Mouse (Mus musculus) liver, embryonic 14.5 days (tissue): ENCODE data around the gene Znrf1. TPM values are rescaled to one million over a fixed set of nuclear protein-coding genes. Genes with fewer than 3 reads are reported as not detected.

Experiments used
- ATAC-seq: fragments of 200-750 bp; cut with Nextera tagmentation; 2 replicates; pipeline ENCODE4 v1.8.0; 2017; ENCODE audit warnings: moderate number of reproducible peaks, mild to moderate bottlenecking, moderate library complexity; ENCODE audit not compliant: insufficient read depth
- DNase-seq, 3 experiments: peaks; one replicate each; pipeline ENCODE4 v3.0.0-alpha.2; 2012 to 2013; ENCODE audit warnings: low read depth in 3 of 3, low spot score in 3 of 3
- H3K27ac ChIP-seq: fragments of 300-500 bp; sonication (generic); 2 replicates; pipeline ENCODE4 v1.5.1; 2014; ENCODE audit warnings: moderate library complexity, mild to moderate bottlenecking, control low read depth, inconsistent platforms
- H3K27me3 ChIP-seq: fragments of 300-500 bp; sonication (generic); 2 replicates; pipeline ENCODE4 v1.6.1; 2014; ENCODE audit warnings: mild to moderate bottlenecking, low read length, moderate library complexity; ENCODE audit not compliant: control insufficient read depth, insufficient read depth
- H3K36me3 ChIP-seq: fragments of 300-500 bp; sonication (generic); replicated peaks from 2 replicates; pipeline ENCODE4 v1.6.1; 2014; ENCODE audit warnings: low read depth; ENCODE audit not compliant: control insufficient read depth, insufficient read depth
- H3K4me1 ChIP-seq, 2 experiments: fragments of 200-500 bp in 1 of 2; fragments of 300-500 bp in 1 of 2; sonication (generic) in 1 of 2; replicated peaks; 2 replicates each; pipeline ENCODE4 v1.6.1; 2012 to 2014; ENCODE audit warnings: antibody characterized with exemption in 1 of 2, inconsistent platforms in 1 of 2, low read length in 1 of 2; ENCODE audit not compliant: control insufficient read depth in 2 of 2, insufficient read depth in 2 of 2
- H3K4me2 ChIP-seq: fragments of 300-500 bp; sonication (generic); 2 replicates; pipeline ENCODE4 v1.6.1; 2014; ENCODE audit warnings: low read depth, mild to moderate bottlenecking, control low read depth, moderate library complexity
- H3K4me3 ChIP-seq, 2 experiments: fragments of 200-500 bp in 1 of 2; fragments of 300-500 bp in 1 of 2; sonication (generic) in 1 of 2; 2 replicates each; pipeline ENCODE4 v1.5.1; 2012 to 2014; ENCODE audit warnings: low read depth in 2 of 2, low read length in 2 of 2, mild to moderate bottlenecking in 2 of 2, control low read depth in 1 of 2, inconsistent platforms in 1 of 2, moderate library complexity in 1 of 2; ENCODE audit not compliant: insufficient read depth in 1 of 2
- H3K9ac ChIP-seq: fragments of 300-500 bp; sonication (generic); replicated peaks from 2 replicates; pipeline ENCODE4 v1.6.1; 2014; ENCODE audit warnings: mild to moderate bottlenecking, control low read depth, moderate library complexity
- H3K9me3 ChIP-seq: fragments of 300-500 bp; sonication (generic); 2 replicates; pipeline ENCODE4 v1.6.1; 2016; ENCODE audit warnings: low read length, mixed read lengths; ENCODE audit not compliant: control insufficient read depth
- CTCF ChIP-seq: IDR thresholded peaks from 2 replicates; pipeline ENCODE4 v1.5.1; 2016; ENCODE audit warnings: antibody characterized with exemption, low read depth, control low read depth
- EP300 ChIP-seq: IDR thresholded peaks from 2 replicates; pipeline ENCODE4 v1.6.1; 2016; ENCODE audit warnings: antibody characterized with exemption, low read depth
- WGBS: fragments of 180-500 bp; shearing (Covaris S2); extraction: QIAGEN DNeasy Blood & Tissue Kit; methylation state at CpG from one replicate; pipeline ENCODE4 v1.1.7; 2014; ENCODE audit not compliant: insufficient replicate concordance; 5-methylcytosine and 5-hydroxymethylcytosine counted together
- polyA plus RNA-seq, 2 experiments: library from polyadenylated mRNA; depleted of rRNA in 1 of 2; stranded (reverse) in 1 of 2; unstranded in 1 of 2; fragments of >200 nt; fragmentation: Nextera tagmentation in 1 of 2; extraction: Ambion mirVana in 1 of 2; gene quantifications; 2 replicates each; pipeline versions ENCODE4 v1.2.1 to v1.2.3; 2012 to 2014

The Znrf1 gene
- polyA plus RNA-seq, 2 experiments: 4.4 to 12.6 TPM

DNA sequence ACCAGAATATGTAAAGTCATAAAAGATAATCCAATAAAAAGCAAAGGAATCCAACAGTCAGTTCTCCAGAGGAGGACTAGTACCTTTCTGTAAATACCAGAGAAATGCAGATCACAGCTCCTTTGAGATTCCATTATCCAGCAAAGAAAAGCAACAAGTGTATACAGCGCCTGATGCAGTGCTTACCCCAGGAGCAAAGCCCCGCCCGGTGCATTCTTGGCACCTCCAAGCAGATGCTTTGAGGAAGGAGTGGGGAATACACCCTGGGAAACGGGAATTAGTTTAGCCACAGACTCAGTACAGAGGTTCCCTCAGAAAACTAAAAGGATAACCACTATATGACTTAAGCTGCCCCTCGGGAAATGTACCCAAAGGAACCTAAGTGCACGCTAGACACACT lies 12.3 kb downstream of the Znrf1 start:
- H3K27me3 ChIP-seq: no peaks in the 10 kb centered on the region
- H3K4me1 ChIP-seq: peaks cover 3 to 9% of the 10 kb centered on the region in 2 experiments; a peak in 3 of 4 replicates
- TF ChIP-seq EP300 (no peak), CTCF (no peak)
- no peaks in the 10 kb centered on the region for H3K36me3 ChIP-seq
- DNase-seq: no peak
- no peak overlapping the region for H3K9ac ChIP-seq
- no peak overlapping the region for H3K4me3 ChIP-seq
- H3K27ac ChIP-seq: no peak overlapping the region
- no peak overlapping the region for H3K4me2 ChIP-seq
- ATAC-seq: no peak
- H3K9me3 ChIP-seq: no peaks in the 10 kb centered on the region
- WGBS: 75% methylated on average over 6 of the region's 6 CpGs

DNA sequence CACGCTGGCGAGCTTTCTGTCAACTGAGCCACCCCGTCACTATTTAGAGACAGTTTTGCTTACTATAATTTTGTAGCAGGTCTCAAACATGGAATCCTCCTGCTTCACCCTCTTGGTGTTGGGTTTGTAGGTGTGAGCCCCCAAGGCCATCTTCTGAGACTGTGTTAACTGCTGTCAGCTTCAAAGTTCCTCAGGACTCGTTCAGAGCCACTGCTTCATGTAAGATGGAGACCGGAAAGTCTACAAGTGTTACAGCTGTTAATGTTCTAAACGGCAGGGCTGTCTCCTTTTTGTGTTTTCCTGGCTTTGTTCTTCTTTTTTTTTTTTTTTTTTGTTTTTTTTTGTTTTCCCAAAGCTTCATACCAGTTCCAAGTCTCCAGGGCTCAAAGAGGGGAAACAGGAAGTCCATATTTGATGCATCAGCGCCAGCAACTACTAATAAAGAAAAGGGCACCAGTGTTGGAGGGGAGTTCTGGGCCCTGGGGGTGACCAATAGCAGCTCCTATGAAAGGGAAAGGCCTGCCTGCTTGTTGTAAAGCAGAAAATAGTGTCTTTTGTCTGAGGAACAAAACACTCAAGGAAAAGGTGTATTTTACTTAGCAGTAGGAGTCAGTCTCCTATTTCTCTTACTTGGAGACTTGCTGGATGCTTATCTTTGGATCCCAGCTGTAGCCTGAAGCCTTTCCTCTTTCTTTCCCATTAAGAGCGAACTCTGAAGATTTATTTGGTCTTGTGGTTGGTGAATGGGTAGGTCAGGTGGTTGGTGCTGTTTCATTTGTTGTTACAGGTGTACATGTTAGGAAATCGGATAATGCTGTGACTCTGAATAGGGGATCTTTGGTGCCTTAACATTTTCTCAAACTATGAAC lies 14.3 kb downstream of the Znrf1 start:
- no peak for TF ChIP-seq EP300
- no peak for TF ChIP-seq CTCF
- 46% methylated on average over 9 of the region's 9 CpGs for WGBS
- no peak for DNase-seq

DNA sequence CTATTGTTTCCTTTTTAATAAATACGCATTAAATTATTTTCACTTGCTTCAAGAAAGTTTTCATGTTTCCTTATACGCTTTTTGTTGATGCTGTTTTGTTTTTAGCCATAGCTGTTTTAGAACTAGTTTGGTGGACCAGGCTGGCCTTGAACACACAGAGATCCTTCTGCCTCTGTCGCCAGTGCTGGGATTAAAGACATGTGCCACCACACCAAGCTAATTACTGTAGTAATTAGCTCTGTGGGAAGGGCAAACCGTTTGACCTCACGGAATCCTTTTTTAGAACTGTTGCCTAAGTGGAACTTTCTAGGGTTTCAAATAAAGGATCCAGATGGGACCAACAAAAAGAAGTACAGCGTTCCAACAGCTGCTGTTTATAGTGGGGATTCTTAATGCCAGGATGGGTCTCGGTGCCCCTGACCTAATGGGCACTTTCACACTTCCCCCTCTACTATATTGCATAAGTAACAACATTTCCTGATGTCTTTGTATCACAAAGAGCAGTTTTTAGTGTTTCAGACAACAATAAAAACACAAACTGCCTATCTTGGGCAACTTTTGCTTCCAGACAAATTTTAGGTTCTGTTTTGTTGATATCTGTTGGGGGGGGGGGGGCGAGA lies 15.7 kb downstream of the Znrf1 start:
- Histone ChIP-seq H3K36me3 (no peaks in the 10 kb centered on the region), H3K27ac (no peak overlapping the region), H3K9ac (no peak overlapping the region), H3K9me3 (no peaks in the 10 kb centered on the region), H3K4me3 (no peak overlapping the region), H3K4me2 (no peak overlapping the region), H3K4me1 (peaks cover 3 to 9% of the 10 kb centered on the region in 2 experiments; a peak in 3 of 4 replicates), H3K27me3 (no peaks in the 10 kb centered on the region)
- ATAC-seq (no peak), DNase-seq (no peak)
- TF ChIP-seq EP300 (no peak), CTCF (no peak)
- WGBS: 75% methylated on average over 8 of the region's 8 CpGs

More for the DNA sequence above, 14.3 kb downstream of the Znrf1 start:
- Histone ChIP-seq H3K9ac (no peak overlapping the region), H3K27me3 (no peaks in the 10 kb centered on the region), H3K4me1 (peaks cover 3 to 9% of the 10 kb centered on the region in 2 experiments; a peak in 3 of 4 replicates), H3K36me3 (no peaks in the 10 kb centered on the region), H3K27ac (no peak overlapping the region), H3K4me3 (no peak overlapping the region), H3K4me2 (no peak overlapping the region), H3K9me3 (no peaks in the 10 kb centered on the region)
- ATAC-seq: no peak

DNA sequence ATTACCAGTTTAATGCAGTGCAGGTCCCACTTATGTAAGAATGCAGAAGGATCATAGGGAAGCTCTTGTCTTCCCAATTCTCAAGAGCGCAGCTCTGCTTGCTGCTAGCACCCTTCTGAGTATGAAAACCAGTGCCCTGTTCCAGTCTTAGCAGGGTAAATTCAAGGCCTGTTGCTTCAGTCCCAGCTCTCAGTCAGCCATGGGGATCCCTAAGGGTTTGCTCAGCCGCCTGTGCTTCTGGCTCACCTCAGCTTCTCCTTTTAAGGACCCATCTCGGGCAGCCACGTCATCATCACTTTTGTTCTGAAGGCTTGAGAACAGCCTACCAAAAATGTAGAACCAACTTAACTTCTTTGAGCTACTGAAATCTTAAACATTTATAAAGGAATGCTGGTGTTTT lies 25.9 kb downstream of the Znrf1 start:
- H3K4me3 ChIP-seq: no peak overlapping the region
- H3K4me2 ChIP-seq: no peak overlapping the region
- H3K9me3 ChIP-seq: no peaks in the 10 kb centered on the region
- H3K27me3 ChIP-seq: no peaks in the 10 kb centered on the region
- no peak for TF ChIP-seq EP300
- TF ChIP-seq CTCF: no peak
- 60% methylated on average over 4 of the region's 4 CpGs for WGBS
- ATAC-seq (no peak), DNase-seq (no peak)
- no peak overlapping the region for H3K9ac ChIP-seq
- H3K27ac ChIP-seq: no peak overlapping the region
- no peaks in the 10 kb centered on the region for H3K36me3 ChIP-seq
- peaks cover 11 to 31% of the 10 kb centered on the region in 2 experiments for H3K4me1 ChIP-seq

DNA sequence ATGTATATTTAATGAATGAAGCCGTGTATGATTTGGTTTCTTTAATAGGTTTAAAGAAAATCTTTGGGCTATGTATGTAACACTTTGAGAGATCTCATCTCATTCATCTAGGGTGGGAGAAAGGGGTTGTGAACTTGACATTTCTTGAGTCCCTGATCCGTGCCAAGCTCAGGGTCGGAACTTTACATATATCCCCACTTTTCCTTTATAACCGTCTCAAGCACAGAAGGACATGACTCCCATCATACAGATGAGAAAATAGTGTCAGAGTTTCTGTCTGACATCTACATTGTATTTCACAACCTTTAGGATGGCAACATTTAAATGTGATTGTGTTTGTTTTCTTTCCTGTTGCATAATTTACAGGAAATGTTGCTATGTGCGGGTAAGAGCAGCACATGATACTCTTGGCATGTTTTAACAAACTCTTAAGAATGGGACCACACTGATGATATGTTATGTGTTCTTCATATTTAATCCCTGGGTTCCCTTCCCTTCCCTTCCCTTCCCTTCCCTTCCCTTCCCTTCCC lies 26.4 kb downstream of the Znrf1 start:
- ATAC-seq (no peak), DNase-seq (no peak)
- Histone ChIP-seq H3K4me1 (peaks cover 14 to 32% of the 10 kb centered on the region in 2 experiments), H3K9ac (no peak overlapping the region), H3K27me3 (no peaks in the 10 kb centered on the region), H3K9me3 (no peaks in the 10 kb centered on the region), H3K27ac (no peak overlapping the region), H3K36me3 (no peaks in the 10 kb centered on the region), H3K4me2 (no peak overlapping the region), H3K4me3 (no peak overlapping the region)
- TF ChIP-seq EP300: no peak
- TF ChIP-seq CTCF: no peak
- 69% methylated on average over 5 of the region's 5 CpGs for WGBS
